Mouse (Mus musculus): ENCODE measurements around the gene Tceal1.
"Not testable (repeated sequence)": the region's sequence is repeated elsewhere in the genome, so short reads cannot be mapped to it uniquely, and the experiment has no call there.

Gene Tceal1

GRCm38 (mm10) chrX:136707446-136708167 lies at the start of gene Tceal1:
Gene Tceal1, plus strand, starts transcription at chrX:136707982.
- no peak for DNase-seq (ENCODE audit: low read depth, low spot score)

GRCm38 (mm10) chrX:136666281-136666706 lies 41.5 kb upstream of the Tceal1 start:
- DNase-seq (ENCODE audit: low read depth, low spot score) = no peak

- not testable (repeated sequence) for DNase-seq (ENCODE audit: low read depth, low spot score)
Observed at GRCm38 (mm10) chrX:136666762-136667464, 40.9 kb upstream of the Tceal1 start.

- no peak for DNase-seq (ENCODE audit: low read depth, low spot score)
Observed at GRCm38 (mm10) chrX:136668794-136669193, 39.0 kb upstream of the Tceal1 start.

GRCm38 (mm10) chrX:136680989-136681388 lies 26.8 kb upstream of the Tceal1 start:
- no peak for DNase-seq (ENCODE audit: low read depth, low spot score)

GRCm38 (mm10) chrX:136691606-136692293 lies 16.0 kb upstream of the Tceal1 start:
- not testable (repeated sequence) for DNase-seq (ENCODE audit: low read depth, low spot score)

GRCm38 (mm10) chrX:136692294-136692675 lies 15.5 kb upstream of the Tceal1 start:
- DNase-seq (ENCODE audit: low read depth, low spot score) = no peak

GRCm38 (mm10) chrX:136693196-136693595 lies 14.6 kb upstream of the Tceal1 start:
- no peak for DNase-seq (ENCODE audit: low read depth, low spot score)

- DNase-seq (ENCODE audit: low read depth, low spot score) = no peak
Observed at GRCm38 (mm10) chrX:136708168-136708681, 443 bp downstream of the Tceal1 start.

GRCm38 (mm10) chrX:136708782-136709181 lies 1.0 kb downstream of the Tceal1 start:
- no peak for DNase-seq (ENCODE audit: low read depth, low spot score)

GRCm38 (mm10) chrX:136714742-136715474 lies 7.1 kb downstream of the Tceal1 start:
- DNase-seq (ENCODE audit: low read depth, low spot score) = not testable (repeated sequence)

- no peak for DNase-seq (ENCODE audit: low read depth, low spot score)
Observed at GRCm38 (mm10) chrX:136732016-136732415, 24.2 kb downstream of the Tceal1 start.

GRCm38 (mm10) chrX:136740087-136740790 lies 32.5 kb downstream of the Tceal1 start:
- no peak for DNase-seq (ENCODE audit: low read depth, low spot score)

- DNase-seq (ENCODE audit: low read depth, low spot score) = peak; percentile 84
Observed at GRCm38 (mm10) chrX:136740791-136741650, 33.2 kb downstream of the Tceal1 start.

- DNase-seq (ENCODE audit: low read depth, low spot score) = peak; percentile 36
Observed at GRCm38 (mm10) chrX:136741651-136742201, 33.9 kb downstream of the Tceal1 start.

- no peak for DNase-seq (ENCODE audit: low read depth, low spot score)
Observed at GRCm38 (mm10) chrX:136742241-136742640, 34.5 kb downstream of the Tceal1 start.

GRCm38 (mm10) chrX:136742661-136743103 lies 34.9 kb downstream of the Tceal1 start:
- peak; percentile 55 for DNase-seq (ENCODE audit: low read depth, low spot score)

GRCm38 (mm10) chrX:136743459-136743858 lies 35.7 kb downstream of the Tceal1 start, which contains the start of gene Morf4l2:
Gene Morf4l2, minus strand, starts transcription at chrX:136743690.
- DNase-seq (ENCODE audit: low read depth, low spot score) = no peak

- no peak for DNase-seq (ENCODE audit: low read depth, low spot score)
Observed at GRCm38 (mm10) chrX:136744663-136745062, 36.9 kb downstream of the Tceal1 start.
